Mouse (Mus musculus) cerebellum, adult 2 months (tissue): ENCODE results near the gene Hap1. TPM values are rescaled to one million over a fixed set of nuclear protein-coding genes. Genes with fewer than 3 reads are reported as not detected.
"Not testable (repeated sequence)": the region's sequence is repeated elsewhere in the genome, so short reads cannot be mapped to it uniquely, and the experiment has no call there.

Source experiments
- DNase-seq, 2 experiments: peaks; one replicate each; pipeline ENCODE4 v3.0.0; 2021
- H3K27ac ChIP-seq: fragments of 200-500 bp; 2 replicates; pipeline ENCODE4 v1.5.1; 2012; ENCODE audit warnings: low read length, control low read depth, inconsistent platforms; ENCODE audit not compliant: insufficient read depth
- H3K27me3 ChIP-seq: fragments of 200-500 bp; 2 replicates; pipeline ENCODE4 v1.6.1; 2012; ENCODE audit warnings: inconsistent platforms, mild to moderate bottlenecking, low read length, moderate library complexity; ENCODE audit not compliant: control insufficient read depth, insufficient read depth
- H3K4me1 ChIP-seq: fragments of 200-500 bp; 2 replicates; pipeline ENCODE4 v1.6.1; 2011; ENCODE audit warnings: low read length; ENCODE audit not compliant: control insufficient read depth, insufficient read depth
- H3K4me3 ChIP-seq: fragments of 200-500 bp; replicated peaks from 2 replicates; pipeline ENCODE3; 2011; ENCODE audit warnings: mild to moderate bottlenecking, low read depth, low read length, control low read depth; ENCODE audit not compliant: insufficient read depth
- CTCF ChIP-seq: fragments of 200-500 bp; IDR thresholded peaks from 2 replicates; pipeline ENCODE4 v1.5.1; 2011; ENCODE audit warnings: low read depth, mild to moderate bottlenecking, control low read depth, low read length, moderate library complexity, borderline replicate concordance; ENCODE audit not compliant: insufficient read depth
- POLR2A ChIP-seq: fragments of 200-500 bp; IDR thresholded peaks from 2 replicates; pipeline ENCODE4 v1.6.1; 2011; ENCODE audit warnings: low read length, control low read depth, borderline replicate concordance; ENCODE audit not compliant: insufficient read depth
- WGBS: fragments of 180-500 bp; shearing (Covaris S2); methylation state at CpG from one replicate; pipeline ENCODE4 v1.1.7; 2018; 5-methylcytosine and 5-hydroxymethylcytosine counted together
- polyA plus RNA-seq: library from polyadenylated mRNA; depleted of rRNA; stranded (reverse); fragments of >200 nt; gene quantifications from 2 replicates; pipeline ENCODE4 v1.2.3, GENCODE M21; 2012

The Hap1 gene
- polyA plus RNA-seq, 1 experiment, result 107 TPM

DNA sequence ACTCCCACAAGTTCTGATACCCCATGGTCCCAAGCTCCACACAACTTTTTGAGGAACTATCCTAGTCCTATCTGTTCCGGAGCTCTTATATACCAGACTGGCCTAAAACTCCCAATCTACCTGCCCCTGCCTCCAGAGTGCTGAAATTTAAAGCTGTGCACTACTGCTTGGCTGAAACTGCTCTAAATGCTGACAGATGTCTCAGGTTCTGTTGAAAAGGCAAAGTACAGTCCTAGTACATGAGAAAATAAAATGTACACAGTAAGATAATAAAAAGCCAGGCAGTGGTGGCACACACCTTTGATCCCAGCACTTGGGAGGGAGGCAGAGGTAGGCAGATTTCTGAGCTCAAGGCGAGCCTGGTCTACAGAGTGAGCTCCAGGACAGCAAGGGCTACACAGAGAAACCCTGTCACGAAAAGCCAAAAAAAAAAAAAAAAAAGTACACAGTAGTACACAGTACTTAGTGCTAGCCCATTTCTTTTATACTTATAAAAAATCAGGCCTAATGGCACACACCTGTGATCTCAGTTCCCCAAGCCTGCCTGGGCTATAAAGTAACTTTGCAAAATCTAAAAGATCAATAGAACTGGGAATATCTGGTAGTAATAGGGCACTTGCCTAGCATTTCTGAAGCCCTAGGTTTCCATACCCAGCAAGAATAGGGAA, 33.2 kb downstream of the Hap1 start:
- Histone ChIP-seq H3K4me3 (no peak overlapping the region), H3K27ac (no peak overlapping the region), H3K4me1 (no peaks in the 10 kb centered on the region), H3K27me3 (no peaks in the 10 kb centered on the region; the same call in 1 of the 2 replicates)
- DNase-seq, result no peak
- 69% methylated on average over 3 of the region's 3 CpGs for WGBS
- TF ChIP-seq POLR2A (no peak), CTCF (no peak)

DNA sequence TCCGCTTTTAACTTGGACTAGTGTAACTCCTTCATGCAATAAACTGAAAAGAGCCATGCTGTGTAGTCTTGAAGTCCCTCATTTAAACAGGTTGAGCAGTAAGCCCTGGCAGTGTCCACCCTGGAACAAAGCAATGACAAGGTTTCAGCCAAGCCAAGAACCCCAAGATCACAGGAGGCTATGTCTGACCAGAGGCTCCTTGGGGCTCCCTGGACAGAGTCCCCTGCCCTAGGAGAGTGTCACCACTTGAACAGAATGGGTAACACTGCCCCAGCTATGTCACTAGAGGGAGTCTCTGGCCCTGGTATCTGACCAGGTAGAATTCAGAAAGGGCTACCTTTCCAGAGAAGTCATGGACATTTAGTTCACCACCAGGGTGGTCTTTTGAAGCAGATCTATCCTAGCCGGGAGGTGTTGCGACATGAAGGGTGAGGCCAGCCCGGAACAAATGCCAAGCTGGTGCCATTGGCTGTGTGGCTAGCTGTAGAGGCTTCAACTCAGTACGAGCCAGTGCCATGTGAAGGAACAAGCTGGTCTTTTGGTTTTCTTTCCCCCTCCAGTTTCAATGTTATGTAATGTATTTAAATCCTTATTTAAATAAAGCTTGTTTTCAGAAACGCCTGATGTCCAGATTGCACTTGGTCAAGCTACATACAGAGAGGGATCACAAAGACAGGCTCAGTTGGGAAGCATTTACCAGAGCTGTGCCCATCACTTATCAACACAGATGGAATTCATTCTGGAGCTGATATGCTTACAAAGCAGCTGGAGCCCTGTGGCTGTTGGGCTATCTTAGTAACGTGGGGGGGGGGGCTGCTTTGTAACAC, 34.2 kb downstream of the Hap1 start:
- H3K27ac ChIP-seq, DNase-seq, H3K4me1 ChIP-seq, H3K4me3 ChIP-seq, H3K27me3 ChIP-seq: not testable (repeated sequence)
- WGBS, result 48% methylated on average over 7 of the region's 7 CpGs

- DNase-seq, H3K27me3 ChIP-seq, H3K27ac ChIP-seq, H3K4me1 ChIP-seq: not testable (repeated sequence)
- 9% methylated on average over 11 of the region's 11 CpGs for WGBS
- H3K4me3 ChIP-seq, result peak overlapping the region; percentile 80
These were observed 35.1 kb downstream of the Hap1 start for GRCm38 (mm10) chr11:100320701-100321410.

- under 1% methylated on average over 35 of the region's 40 CpGs for whole genome bisulfite sequencing
- H3K4me3 ChIP-seq, result peak overlapping the region; percentile 80
These were observed 35.7 kb downstream of the Hap1 start for GRCm38 (mm10) chr11:100320172-100320630.

GRCm38 (mm10) chr11:100319492-100320171, 36.3 kb downstream of the Hap1 start, which contains the start of gene Eif1:
Gene Eif1 (plus strand): TSS chr11:100319885.
- DNase-seq, result peak; percentile 100
- Histone ChIP-seq H3K27me3 (no peaks in the 10 kb centered on the region), H3K4me1 (no peaks in the 10 kb centered on the region), H3K27ac (peak within 1 kb of the TSS; percentile 85), H3K4me3 (peak within 1 kb of the TSS; percentile 80)
- WGBS, result under 1% methylated on average over 58 of the region's 58 CpGs
- TF ChIP-seq CTCF (no peak), POLR2A (peak; percentile 58; the same call in 1 of the 2 replicates)

More at GRCm38 (mm10) chr11:100320172-100320630, 35.7 kb downstream of the Hap1 start:
- no peaks in the 10 kb centered on the region for H3K4me1 ChIP-seq
- peak overlapping the region; percentile 85 for H3K27ac ChIP-seq
- DNase-seq, result peak; percentile 93 to 96
- TF ChIP-seq CTCF (no peak), POLR2A (peak; percentile 63)
- no peaks in the 10 kb centered on the region for H3K27me3 ChIP-seq

DNA sequence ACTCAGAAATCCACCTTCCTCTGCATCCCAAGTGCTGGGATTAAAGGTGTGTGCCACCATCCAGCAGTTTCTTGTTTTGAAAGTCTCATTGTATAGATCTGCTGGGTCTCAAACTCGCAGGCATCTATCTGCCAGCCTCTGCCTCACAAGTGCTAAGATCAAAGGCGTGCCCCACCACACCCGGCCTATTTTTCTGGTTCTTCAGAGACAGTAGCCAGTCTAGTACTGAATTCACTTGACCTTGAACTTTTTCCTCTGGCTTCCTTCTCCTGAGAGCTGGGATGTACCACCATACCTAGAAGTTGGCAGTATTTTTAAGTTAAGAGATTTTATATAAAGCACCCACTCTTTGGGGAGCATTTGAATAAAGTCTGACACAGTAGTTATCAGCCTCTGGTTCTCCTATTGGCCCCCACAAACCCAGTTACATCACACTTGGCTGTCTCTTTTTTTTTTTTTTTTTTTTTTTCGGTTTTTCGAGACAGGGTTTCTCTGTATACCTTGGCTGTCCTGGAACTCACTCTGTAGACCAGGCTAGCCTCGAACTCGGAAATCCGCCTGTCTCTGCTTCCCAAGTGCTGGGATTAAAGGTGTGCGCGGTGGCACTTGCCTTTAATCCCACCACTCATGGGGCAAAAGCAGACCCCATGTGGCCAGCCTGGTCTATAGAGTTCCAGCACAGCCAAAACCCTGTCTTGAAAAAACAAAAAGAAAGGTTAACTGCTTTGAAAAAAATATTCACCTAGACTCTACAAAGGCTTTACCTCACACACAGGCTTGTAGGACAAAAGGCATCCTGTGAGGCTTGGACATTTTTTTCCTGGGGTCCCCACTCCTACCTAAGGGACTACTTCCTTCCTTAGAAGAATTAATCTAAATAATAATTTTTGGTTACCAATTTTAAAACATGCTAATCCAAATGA, 37.1 kb downstream of the Hap1 start:
- TF ChIP-seq CTCF (no peak), POLR2A (no peak)
- no peaks in the 10 kb centered on the region for H3K27me3 ChIP-seq
- peak overlapping the region; percentile 72; the same call in 1 of the 2 replicates for H3K27ac ChIP-seq
- peak overlapping the region; percentile 66 for H3K4me3 ChIP-seq
- 80% methylated on average over 10 of the region's 10 CpGs for WGBS
- H3K4me1 ChIP-seq, result no peaks in the 10 kb centered on the region
- DNase-seq, result peak; percentile 38 to 50
